Mouse (Mus musculus) layer of hippocampus, adult 2 months (tissue): ENCODE measurements around the gene Rdh5. TPM values are rescaled to one million over a fixed set of nuclear protein-coding genes. Genes with fewer than 3 reads are reported as not detected.

Experiments
- DNase-seq, 2 experiments: peaks; one replicate each; pipeline ENCODE4 v3.0.0; 2022; ENCODE audit warnings: low spot score in 2 of 2
- H3K27ac ChIP-seq: fragments of 200-600 bp; 2 replicates; pipeline ENCODE4 v1.8.1; 2022
- H3K4me3 ChIP-seq: fragments of 200-600 bp; 2 replicates; pipeline ENCODE4 v1.8.1; 2022; ENCODE audit warnings: mild to moderate bottlenecking
- CTCF ChIP-seq: fragments of 200-600 bp; conservative IDR thresholded peaks from 2 replicates; pipeline ENCODE4 v1.8.1; 2022; ENCODE audit warnings: antibody characterized with exemption, mild to moderate bottlenecking, moderate library complexity
- total RNA-seq, 2 experiments: library from RNA; stranded (reverse); gene quantifications; 2 replicates each; pipeline ENCODE4 v1.2.3; 2021

Rdh5 gene
- total RNA-seq, 2 experiments from 2014 or later = 4.3 to 8.4 TPM

GRCm38 (mm10) chr10:128892246-128892645 lies 30.4 kb downstream of the Rdh5 start:
- H3K4me3 ChIP-seq = peak overlapping the region; percentile 79
- DNase-seq = no peak
- peak overlapping the region; percentile 72; the same call in 1 of the 2 replicates for H3K27ac ChIP-seq
- TF ChIP-seq CTCF = no peak

GRCm38 (mm10) chr10:128891296-128892094 lies 31.2 kb downstream of the Rdh5 start, which contains the start of gene Gdf11:
Gene Gdf11 (minus strand): TSS chr10:128891718.
- H3K4me3 ChIP-seq = peak within 1 kb of the TSS; percentile 79
- peak within 1 kb of the TSS; percentile 77 for H3K27ac ChIP-seq
- peak; percentile 53 to 63 for DNase-seq
- no peak for TF ChIP-seq CTCF

DNA sequence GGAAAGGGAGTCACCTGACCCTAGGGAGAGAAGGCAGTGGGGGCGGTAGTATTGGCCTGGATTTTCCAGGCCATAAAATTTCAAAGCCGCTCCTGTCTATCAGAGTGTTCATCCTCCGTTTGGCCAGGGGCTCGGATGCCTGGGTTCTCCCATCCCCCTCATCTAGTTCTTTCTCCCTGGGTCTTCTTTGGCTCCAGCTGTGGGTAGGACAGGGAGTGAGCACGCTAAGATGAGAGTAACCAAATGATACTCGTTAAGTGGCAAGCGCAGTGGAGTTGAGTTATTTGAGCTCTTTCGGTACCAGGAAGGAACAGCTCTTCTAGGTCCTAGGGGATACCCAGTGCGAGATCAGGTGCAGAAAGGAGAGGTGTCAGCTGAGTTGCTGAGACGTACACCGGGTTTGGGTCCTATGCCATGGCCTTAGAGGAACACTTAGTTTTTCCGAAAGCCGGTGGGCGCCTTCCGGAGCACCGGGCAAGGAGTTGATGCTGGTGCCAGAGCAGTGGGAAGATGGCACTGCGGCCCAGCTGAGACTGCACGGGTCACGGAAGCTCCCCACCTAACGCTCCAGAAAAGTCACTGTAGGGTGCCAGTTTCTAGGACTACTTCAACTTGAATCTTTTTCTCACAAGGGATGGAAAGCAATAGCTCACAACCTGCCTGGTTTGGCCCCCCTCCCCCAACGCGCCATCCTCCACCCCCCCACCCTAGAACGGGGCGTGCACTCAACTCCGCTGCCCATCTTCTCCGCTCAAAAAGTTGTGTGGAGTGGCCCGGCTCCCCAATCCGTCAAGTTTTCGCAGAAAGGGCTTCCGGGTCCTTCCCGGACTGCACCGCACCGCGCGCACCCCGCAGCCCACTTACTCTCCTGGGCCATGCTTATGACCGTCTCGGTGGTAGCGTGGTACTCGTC lies 32.0 kb downstream of the Rdh5 start:
- no peak for TF ChIP-seq CTCF
- DNase-seq = no peak
- Histone ChIP-seq H3K4me3 (peak overlapping the region; percentile 79), H3K27ac (peak overlapping the region; percentile 77)

- DNase-seq = no peak
- Histone ChIP-seq H3K4me3 (peak overlapping the region; percentile 79; the same call in 1 of the 2 replicates), H3K27ac (peak overlapping the region; percentile 77; the same call in 1 of the 2 replicates)
- TF ChIP-seq CTCF = no peak
Observed at GRCm38 (mm10) chr10:128889846-128890245, 32.8 kb downstream of the Rdh5 start.

GRCm38 (mm10) chr10:128888941-128889827 lies 33.5 kb downstream of the Rdh5 start:
- H3K27ac ChIP-seq = peak overlapping the region; percentile 68; the same call in 1 of the 2 replicates
- peak overlapping the region; percentile 40 for H3K4me3 ChIP-seq
- no peak for DNase-seq
- no peak for TF ChIP-seq CTCF

GRCm38 (mm10) chr10:128882067-128882466 lies 40.6 kb downstream of the Rdh5 start:
- TF ChIP-seq CTCF = no peak
- Histone ChIP-seq H3K4me3 (no peak overlapping the region), H3K27ac (no peak overlapping the region)
- DNase-seq = no peak

- Histone ChIP-seq H3K4me3 (no peak overlapping the region), H3K27ac (no peak overlapping the region)
- no peak for DNase-seq
- TF ChIP-seq CTCF = no peak
Observed at GRCm38 (mm10) chr10:128878811-128879210, 43.9 kb downstream of the Rdh5 start.

DNA sequence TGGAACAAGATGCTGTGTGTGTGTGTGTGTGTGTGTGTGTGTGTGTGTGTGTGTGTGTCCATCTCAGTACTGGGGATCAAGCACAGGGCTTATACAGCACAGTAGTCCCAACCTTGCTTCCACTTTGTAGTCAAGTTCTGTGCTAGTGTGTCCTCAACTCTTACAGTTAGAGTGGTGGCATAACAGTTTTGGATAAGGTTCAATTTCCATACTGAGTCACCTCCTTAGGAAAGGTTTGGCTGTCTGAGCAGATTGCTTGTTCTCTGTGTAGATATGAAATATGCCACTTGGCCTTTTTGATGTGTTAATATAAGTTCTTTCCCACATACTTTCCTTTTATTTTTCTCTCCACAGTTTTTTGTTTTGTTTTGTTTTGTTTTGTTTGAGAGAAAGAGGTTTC lies 44.4 kb downstream of the Rdh5 start:
- DNase-seq = no peak
- no peak overlapping the region for H3K27ac ChIP-seq
- H3K4me3 ChIP-seq = no peak overlapping the region
- TF ChIP-seq CTCF = no peak

- H3K27ac ChIP-seq = no peak overlapping the region
- TF ChIP-seq CTCF = no peak
- H3K4me3 ChIP-seq = no peak overlapping the region
- DNase-seq = no peak
Observed at GRCm38 (mm10) chr10:128870341-128870740, 52.3 kb downstream of the Rdh5 start.

DNA sequence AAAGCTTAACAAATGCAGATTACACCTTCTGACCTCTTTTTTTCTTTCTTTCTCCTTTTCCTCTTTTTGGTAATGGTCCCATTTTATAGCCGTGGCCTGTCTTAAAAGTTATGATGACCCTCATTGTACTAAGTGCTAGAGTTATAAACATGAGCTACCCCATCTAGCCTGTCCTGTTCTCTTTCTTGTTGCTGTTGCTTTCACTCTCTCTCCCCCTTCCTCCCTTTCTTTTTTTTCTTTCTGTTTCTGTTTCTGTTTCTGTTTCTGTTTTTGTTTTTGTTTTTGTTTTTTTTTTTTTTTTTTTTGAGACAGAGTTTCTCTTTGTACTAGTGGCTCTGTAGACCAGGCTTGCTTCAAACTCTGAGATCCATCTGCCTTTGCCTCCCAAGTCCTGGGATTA lies 56.2 kb downstream of the Rdh5 start:
- TF ChIP-seq CTCF = no peak
- DNase-seq = no peak
- no peak overlapping the region for H3K27ac ChIP-seq
- H3K4me3 ChIP-seq = no peak overlapping the region

GRCm38 (mm10) chr10:128866042-128866441 lies 56.6 kb downstream of the Rdh5 start:
- Histone ChIP-seq H3K27ac (no peak overlapping the region), H3K4me3 (no peak overlapping the region)
- TF ChIP-seq CTCF = peak; percentile 67
- DNase-seq = no peak

Other genes starting within 250 kb of the Rdh5 start
- gene Suox, start 248.8 kb downstream of the Rdh5 start, total RNA-seq = 10 to 100 TPM; 12.5 to 12.6 TPM
- gene Rab5b, start 226.6 kb downstream of the Rdh5 start, total RNA-seq = 100 to 1,000 TPM; 126 to 134 TPM
- under 1 TPM; 0.33 to 0.34 TPM for gene Pmel, start 218.7 kb downstream of the Rdh5 start, total RNA-seq
- gene Cdk2, start 217.9 kb downstream of the Rdh5 start, total RNA-seq = 1 to 10 TPM; 2.0 to 3.0 TPM
- 10 to 100 TPM; 11.4 to 11.5 TPM for gene Dgka, start 178.0 kb downstream of the Rdh5 start, total RNA-seq
- 10 to 100 TPM; 22.0 to 30.6 TPM for gene Pym1, start 175.0 kb downstream of the Rdh5 start, total RNA-seq
- under 1 TPM; 0.61 to 0.84 TPM for gene Mmp19, start 132.0 kb downstream of the Rdh5 start, total RNA-seq
- gene Dnajc14, start 118.8 kb downstream of the Rdh5 start, total RNA-seq = 10 to 100 TPM; 65.5 to 73.3 TPM
- gene Tmem198b, start 118.5 kb downstream of the Rdh5 start, total RNA-seq = 10 to 100 TPM in 1 of 2 experiments, 1 to 10 TPM in 1; 9.4 to 10.9 TPM
- gene Sarnp, start 105.6 kb downstream of the Rdh5 start, total RNA-seq = 10 to 100 TPM; 39.3 to 42.2 TPM
- gene Ormdl2, start 101.2 kb downstream of the Rdh5 start, total RNA-seq = 1 to 10 TPM; 6.7 to 8.4 TPM
- 10 to 100 TPM; 20.5 to 21.9 TPM for gene Gdf11, start 31.2 kb downstream of the Rdh5 start, total RNA-seq
- gene Cd63, start 21.9 kb downstream of the Rdh5 start, total RNA-seq = 10 to 100 TPM; 71.0 to 81.9 TPM
- 100 to 1,000 TPM in 1 of 2 experiments, 10 to 100 TPM in 1; 88.5 to 102 TPM for gene Bloc1s1, start 1.1 kb upstream of the Rdh5 start, total RNA-seq
- 10 to 100 TPM; 39.5 to 42.9 TPM for gene Itga7, start 10.9 kb upstream of the Rdh5 start, total RNA-seq
- not detected for gene Mettl7b, start 38.1 kb upstream of the Rdh5 start, total RNA-seq
- not detected for gene Olfr9, start 66.5 kb upstream of the Rdh5 start, total RNA-seq
- not detected for gene Olfr763, start 87.9 kb upstream of the Rdh5 start, total RNA-seq
- gene Olfr764-ps1, start 117.0 kb upstream of the Rdh5 start, total RNA-seq = not detected
- gene Olfr765, start 127.1 kb upstream of the Rdh5 start, total RNA-seq = not detected
- gene Olfr766-ps1, start 146.1 kb upstream of the Rdh5 start, total RNA-seq = not detected
- gene Olfr767, start 160.0 kb upstream of the Rdh5 start, total RNA-seq = not detected
- gene Olfr768, start 176.5 kb upstream of the Rdh5 start, total RNA-seq = not detected
- gene Olfr769, start 195.0 kb upstream of the Rdh5 start, total RNA-seq = not detected
- not detected for gene Olfr770, start 216.1 kb upstream of the Rdh5 start, total RNA-seq
- not detected for gene Olfr771, start 241.9 kb upstream of the Rdh5 start, total RNA-seq